Mouse (Mus musculus) adrenal gland, adult 18-20 months (tissue): ENCODE data around the gene Rassf8. TPM values are rescaled to one million over a fixed set of nuclear protein-coding genes. Genes with fewer than 3 reads are reported as not detected.

ENCODE experiments used
- DNase-seq, 2 experiments: peaks; one replicate each; pipeline ENCODE4 v3.0.0; 2021 to 2022; ENCODE audit warnings: low spot score in 2 of 2
- total RNA-seq, 2 experiments: library from RNA; stranded (reverse); gene quantifications; 1 replicate in 1 of 2; 2 replicates in 1 of 2; pipeline ENCODE4 v1.2.3; 2021

Gene Rassf8
- total RNA-seq, 2 experiments from 2014 or later: 52.2 to 80.0 TPM

DNA sequence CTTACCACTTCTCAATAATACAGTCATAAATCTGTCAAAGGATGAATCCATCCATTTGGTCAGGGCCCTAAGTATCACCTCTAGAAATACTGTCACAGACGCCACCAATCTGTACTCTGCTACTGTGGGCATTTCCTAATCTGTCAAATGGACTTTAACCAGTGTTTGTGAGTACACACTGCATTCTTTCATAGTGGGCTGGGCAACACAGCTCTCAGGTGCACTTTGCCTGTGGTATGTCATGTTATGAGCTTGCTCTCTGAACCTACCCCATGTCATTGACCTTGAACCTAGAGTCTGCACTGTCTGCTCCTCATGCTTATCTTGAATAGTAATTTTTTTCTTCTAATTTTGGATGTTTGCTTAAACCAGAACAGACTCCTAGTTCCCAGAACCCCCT, 64.6 kb downstream of the Rassf8 start:
- no peak for DNase-seq

DNA sequence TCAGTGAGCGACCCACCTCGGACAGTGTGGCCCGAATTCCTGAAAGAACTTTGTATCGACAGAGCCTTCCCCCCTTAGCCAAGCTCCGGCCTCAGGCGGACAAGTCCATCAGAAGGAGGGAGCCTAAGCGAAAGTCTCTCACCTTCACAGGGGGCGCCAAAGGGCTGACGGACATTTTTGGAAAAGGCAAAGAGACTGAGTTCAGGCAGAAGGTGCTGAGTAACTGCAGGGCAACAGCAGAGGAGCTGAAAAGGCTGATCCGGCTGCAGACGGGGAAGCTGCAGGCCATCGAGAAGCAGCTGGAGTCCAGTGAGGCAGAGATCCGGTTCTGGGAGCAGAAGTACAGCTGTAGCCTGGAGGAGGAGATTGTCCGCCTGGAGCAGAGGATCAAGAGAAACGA, 68.7 kb downstream of the Rassf8 start:
- no peak for DNase-seq

DNA sequence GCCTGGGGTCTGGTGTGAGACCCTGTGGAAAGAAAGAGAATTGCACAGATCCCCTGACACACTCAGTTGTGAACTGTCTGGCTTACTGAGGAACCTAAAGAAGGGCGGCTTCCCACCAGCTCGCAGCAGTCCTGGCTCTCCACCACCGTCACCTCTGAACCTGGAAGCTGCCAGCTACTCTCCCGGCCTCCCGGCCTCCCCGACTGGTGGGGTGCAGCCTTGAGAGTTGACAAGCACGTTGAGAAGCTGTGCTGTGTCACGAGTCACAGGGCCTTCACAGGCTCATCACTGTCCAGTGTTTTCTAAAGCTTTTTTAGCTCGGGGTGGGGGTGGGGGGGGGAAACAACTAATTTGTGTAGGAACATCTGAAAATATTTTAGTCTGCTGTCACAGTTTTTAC, 72.6 kb downstream of the Rassf8 start:
- DNase-seq: no peak

DNA sequence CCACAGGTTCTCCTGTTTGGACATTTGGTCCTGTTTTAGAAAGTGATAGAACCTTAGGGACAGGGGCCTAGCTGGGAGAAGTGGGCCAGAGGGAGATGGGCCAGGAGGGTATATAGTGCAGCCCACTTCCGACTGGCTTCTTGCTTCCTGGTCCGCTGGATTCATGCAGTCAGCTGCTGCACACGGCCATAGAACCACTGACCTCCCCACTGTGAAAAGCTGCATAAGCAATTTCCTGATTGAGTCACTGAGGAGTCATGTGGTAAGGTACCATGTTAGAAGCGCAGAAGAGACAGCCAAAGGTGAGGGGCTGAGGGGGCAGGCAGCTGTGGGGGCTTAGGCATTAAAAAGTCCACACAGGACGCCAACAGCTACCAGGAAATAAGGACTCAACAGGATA, 75.7 kb downstream of the Rassf8 start:
- DNase-seq: no peak

DNA sequence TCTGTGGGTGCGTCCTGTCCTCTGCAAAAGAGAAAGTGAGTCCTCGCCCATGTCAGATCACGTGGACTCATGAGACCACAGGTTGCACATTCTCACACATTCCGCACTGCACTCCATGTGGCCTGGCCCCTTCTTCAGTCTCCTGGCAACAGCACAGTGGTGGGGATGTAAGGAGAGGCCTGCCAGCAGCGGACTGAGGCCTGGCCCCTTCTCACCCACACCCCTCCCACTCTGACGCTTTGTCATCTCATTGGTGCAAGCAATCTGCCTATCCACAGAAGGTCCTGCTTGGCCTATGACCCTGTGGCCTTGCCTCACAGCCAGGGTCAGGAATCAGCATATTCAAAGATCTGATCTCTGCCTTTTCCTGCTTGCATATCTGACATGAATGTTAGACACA, 76.6 kb downstream of the Rassf8 start:
- DNase-seq: no peak

DNA sequence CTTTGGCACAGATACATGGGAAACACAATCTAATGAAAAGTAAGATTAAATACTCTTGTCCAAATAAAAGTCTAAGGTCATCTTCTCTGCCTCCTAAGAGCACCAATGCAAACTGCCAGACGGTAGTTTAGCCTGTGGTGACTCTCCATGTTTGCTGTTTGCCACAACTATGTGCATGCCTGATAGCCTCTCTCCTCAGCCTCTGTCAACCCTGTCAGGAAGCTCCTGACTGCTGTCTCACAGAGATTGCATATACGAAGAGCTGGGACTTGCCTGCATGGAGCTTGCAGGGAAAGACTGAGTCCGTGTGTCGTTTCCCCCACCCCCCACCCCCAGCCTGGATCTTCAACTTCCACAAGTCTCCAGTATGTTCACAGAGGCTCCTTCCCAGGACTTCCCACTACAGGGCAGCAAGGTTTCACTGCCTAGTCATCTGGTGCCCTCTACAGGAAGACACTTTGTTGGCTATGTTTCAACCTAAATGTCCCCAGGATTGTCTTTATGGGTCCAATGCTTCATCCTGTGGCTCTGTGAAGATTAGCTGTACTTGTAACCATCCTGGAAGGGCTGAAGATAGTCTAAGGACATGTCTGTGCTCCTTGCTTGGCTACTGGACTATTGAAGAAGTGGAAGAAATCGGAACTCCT, 77.2 kb downstream of the Rassf8 start:
- no peak for DNase-seq

DNA sequence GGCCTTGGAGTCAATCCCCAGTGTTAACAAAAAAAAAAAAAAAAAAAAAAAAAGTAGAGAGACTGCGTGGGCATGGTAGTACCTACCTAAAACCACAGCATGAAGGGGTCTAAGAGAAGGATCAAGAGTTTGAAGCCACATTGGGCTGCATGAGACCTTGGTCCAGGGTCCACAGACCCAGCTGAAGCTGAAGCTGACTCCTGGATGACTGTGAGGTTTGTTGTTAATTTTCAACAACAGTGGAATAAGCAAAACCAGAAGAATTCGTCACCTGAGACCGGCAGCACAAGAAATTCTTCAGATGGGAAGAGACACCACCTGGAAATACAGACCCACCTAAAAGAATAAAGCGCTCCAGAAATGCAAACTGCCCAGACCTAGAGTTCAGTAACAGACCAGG, 79.8 kb downstream of the Rassf8 start:
- no peak for DNase-seq

DNA sequence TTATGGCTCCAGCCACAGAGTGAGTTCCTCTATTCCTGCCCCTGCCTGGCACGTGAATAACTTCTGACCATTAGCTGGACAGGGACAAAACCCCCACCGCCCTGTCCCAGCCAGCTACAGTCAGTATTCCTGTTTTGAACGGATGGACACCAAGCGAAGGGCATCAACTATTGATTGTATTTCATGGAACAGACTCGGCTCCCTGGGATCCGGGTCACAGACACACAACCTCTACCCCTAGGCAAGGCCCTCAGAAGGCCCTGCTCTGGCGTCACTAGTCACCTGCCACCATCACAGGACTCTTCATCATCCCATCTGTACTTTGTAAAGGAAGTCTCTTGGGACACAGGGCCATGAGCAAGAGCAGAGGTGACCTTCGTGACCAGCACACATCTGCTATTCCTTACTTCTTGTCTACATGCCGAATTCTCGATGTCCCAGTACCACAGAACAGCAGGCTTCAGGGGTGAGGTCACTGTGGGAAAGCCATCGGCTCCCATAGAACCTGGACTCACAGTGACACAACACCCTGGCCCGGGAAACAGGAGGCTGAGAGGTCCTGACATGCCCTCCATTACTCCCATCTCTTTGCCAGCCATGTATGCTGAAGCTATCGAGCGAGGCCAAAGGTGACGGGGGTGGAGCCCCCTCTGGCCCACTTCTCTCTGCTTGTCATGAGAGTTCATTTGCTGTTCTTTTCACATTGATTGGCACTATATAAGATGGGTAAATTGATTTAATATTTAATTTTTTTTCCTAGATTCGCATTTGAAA, 82.7 kb downstream of the Rassf8 start:
- no peak for DNase-seq

DNA sequence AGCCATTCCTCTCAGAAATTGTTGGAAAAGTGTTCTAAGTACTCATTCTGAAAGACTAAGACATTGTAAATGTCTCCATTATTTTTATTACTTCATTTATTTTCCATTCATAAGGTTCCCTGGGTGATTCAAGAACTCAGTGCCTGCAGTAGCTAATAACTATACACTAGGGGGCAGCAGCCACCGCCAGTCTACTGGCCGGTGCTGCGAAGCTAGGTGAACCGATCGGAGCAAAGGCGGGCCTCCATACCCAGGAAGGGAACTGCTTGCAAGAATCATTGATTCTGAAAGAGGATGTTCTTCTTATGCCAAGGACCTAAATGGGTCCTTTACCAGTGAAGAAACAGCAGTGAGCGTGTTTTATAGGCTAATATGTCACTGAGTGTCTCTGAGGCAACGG, 83.6 kb downstream of the Rassf8 start:
- peak; percentile 67 to 69 for DNase-seq

DNA sequence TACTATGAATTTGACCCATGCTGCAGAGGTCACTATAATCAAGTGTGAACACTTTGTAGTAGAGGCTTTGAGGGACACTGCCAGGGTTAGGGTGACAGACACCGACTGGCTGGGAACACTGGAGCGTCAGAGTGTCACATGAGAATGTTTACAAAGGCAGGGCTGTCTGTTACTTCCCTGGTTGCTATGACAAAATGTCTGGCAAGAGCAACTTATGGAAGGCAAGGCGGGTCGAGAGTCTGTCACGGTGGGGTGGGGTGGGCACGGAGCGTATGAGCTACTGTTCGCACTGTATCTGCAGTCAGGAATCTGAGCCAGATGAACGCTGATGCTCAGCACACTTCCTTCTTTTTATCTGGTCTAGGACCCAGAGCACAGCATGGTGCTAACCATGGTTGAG, 84.1 kb downstream of the Rassf8 start:
- DNase-seq: no peak

DNA sequence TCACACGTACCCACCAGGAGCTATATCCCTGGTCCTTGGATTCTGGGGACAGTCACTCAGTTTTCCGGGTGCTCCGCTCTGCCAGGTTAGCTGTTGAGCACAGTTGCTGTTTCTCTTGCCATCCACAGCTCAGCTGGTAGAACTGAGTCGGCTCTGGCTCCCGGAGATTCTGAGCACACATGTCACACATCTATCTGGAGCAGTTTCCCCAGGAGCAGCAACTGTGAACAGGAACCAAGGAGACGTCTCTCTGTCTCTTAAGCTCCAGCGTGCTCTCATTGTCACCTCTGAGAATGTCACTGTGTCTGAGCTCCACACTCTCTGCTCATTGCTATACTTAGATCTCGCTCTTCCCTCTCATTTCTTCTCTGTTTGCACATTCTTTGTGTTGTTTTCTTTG, 86.4 kb downstream of the Rassf8 start:
- no peak for DNase-seq

DNA sequence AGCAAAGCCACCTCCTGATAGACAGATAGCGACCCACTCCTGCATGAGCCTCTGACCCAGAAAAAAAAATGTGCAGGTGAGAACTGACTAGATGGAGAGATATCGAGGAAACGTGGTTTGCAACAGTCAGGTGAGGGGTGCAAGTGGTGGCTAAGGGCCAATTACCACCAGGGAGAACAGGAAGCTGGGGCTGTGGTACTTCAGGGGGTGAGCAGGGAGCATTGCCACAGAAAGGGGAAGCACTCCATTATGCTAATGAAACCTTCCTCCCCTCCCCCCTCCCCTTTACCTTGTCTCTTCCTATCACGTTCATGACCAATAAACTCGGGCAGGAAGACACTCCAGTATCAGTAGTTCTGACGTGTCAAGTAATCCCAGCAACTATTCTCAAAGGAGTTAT, 88.8 kb downstream of the Rassf8 start:
- DNase-seq: no peak

DNA sequence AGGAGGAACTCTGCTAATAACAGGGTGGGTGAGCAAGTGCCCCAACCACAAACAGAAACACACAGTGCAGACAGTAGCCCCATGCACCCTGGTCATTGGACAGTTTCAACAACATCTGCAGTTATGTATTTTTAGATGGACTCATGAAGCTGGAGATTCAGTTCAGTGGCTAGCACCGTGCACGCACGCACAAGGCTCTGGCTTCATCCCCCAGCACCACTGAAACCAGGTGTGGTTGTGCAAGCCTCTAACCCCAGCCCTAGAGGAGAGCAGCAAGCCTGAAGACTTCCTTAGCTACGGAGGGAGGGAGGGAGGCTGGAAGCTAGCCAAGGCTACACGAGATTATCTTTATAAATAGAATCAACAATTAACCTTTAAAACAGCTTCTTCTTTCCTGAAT, 99.1 kb downstream of the Rassf8 start:
- DNase-seq: no peak

DNA sequence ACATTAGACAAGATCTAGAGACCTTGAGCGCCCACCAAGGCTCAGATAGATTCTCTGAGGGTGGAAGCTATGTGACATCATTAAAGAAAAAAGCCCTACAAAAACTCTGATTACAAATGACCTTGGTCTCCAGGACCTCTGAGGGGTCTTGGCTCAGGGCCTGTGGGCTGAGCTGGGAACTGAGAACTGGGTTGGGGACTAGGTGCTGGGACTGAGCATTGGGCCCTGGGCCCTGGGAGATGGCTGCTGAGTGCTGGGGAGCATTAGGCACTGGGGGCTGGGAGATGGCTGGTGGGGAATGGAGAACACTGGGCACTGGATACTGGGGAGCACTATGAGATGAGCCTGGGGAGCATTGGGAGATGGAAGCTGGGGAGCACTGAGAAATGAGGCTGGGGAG, 99.5 kb downstream of the Rassf8 start:
- DNase-seq: no peak

DNA sequence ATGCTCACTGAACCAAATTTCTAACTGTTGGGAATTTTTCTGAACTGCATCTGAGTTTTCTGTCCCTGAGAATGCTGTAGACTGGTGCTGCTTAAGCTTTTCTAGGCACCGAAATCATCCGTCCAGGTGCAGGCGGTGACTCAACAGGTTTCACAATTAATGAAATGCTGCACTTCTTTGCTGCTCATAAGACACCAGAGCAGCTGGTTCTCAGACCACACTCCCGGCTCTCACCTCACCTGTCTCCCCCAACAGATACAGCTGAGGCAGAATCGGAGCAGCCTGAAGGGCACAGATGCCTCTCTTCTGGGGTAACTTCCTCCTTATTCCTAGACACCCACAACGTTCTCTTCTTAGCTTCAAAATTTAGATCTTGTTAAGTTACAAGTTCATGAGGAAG, 100.4 kb downstream of the Rassf8 start:
- no peak for DNase-seq

DNA sequence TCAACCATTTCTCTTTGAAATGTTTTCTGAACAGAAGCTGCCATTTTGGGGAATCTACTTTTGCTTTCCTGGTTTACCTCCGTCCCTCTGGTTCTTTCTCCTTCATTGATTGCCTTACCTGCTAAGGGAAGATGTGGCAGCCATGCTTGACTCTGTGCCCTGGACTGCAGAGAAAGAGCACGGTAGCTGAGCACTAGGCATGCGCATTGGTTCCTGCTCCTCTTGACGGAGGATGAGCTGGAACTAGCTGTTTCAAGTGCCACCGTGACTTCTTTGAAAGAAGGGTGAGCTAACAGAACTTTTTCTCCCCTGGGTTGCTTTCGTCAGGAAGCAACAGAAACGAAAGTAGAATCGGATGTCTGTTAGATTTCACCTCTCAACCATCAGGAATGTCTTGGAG, 101.1 kb downstream of the Rassf8 start:
- no peak for DNase-seq

DNA sequence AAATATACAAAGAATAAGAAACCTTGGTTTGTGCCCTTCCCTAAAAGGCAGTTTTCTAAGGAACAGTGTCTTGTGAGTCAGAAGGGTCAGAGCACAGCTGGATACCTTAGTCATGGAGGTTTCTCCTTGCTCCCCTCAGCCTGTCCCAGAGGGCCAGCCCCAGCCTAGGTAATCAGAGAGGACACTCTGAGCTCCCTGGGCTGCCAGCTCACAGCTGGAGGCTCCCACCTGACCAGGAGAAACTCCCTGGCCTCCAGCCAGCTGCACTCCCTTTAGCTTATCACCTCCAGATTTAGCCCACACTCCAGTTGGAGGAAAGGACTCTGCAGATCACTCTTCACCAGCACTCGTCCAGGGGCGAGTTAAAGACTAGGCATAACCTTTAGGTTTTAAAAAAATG, 104.2 kb downstream of the Rassf8 start:
- DNase-seq: no peak

DNA sequence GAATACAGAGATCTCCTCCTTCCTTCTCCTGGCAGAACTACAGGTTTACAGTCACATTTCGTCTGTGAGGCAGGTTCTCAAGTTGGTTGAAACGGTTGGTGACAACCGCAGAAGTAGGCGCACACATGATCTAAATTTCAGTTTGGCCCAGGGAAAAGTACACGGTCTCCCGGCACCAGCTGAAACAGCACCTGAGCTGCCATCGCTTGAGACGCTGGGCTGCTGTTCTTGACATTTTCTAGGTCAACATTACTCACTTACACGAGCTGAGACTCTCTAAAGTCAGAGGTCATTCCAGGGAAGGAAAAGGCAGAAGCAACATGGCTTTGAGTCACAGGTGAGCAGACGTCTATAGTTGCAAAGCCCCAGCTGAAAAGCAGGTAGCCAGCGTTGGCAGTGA, 105.4 kb downstream of the Rassf8 start:
- no peak for DNase-seq

DNA sequence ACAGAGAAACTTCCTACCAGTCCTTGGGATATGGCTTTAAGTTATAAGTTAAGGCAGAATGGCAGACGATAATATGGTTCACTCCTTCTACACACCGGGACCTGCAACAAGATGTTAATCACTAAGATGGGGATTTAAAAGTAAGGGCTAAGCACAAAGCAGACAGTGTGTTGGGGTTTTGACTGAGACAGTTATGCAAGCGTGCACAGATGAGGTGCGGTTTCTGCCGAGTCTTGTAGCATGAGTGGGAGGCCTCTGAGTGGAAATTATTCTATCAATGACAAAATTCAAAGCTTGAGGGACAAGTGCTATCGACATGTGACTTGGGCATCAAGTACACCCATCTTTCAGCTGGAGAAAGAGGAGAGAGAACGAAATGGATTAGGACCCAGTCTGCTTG, 106.2 kb downstream of the Rassf8 start:
- DNase-seq: no peak

DNA sequence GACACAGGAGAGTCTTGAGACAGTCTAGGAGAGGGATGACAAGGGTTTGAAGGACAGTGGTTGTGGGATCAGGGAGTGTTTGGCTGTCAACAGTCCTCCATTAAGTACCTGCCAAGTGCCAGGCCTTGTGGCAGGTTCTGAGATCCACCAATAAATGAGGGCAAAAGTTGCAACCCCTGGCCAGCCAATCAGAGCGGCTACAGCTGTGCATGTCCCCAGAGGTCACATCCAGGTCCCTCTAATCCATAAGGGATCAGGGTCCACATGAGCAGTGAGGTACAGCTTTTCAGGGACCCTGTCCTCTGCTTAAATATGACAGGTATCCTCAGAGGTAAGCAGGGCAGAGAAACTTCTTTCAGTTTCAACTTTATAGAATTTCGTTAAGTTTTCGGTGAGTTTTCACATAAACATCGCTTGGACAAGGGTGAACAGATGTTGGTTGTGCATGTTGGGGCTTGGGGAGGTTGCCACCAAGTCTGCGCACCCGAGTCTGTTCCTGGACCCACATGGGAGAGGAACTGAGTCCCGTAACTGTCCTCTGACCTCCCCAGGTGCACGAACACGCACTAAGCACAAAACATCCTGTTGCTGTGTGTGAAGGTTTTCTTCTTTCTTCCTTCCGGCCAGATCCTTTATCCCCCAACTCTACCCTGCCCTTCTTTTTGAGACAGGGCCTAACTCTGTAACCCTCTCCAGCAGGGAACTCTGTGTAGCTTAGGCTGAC, 107.0 kb downstream of the Rassf8 start:
- no peak for DNase-seq

DNA sequence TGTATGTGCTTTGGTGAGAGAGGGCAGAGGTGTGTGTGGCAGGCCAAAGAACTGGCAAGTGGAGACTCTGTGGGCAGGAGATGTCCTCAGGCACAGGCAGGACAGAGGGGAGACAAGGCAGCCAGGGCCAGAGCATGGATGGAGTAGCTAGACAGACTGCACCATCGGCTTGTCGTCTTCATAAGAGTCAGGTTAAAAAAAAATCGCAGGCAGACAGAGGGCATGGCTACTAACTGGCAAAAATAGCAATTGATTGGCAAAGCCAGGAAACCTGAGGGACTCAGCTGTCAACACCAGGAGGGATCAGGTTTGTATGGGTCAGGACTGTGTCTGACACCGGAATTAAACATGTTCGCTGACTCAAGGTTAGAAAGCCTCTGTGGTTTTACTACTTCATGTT, 108.2 kb downstream of the Rassf8 start:
- DNase-seq: no peak
